Mouse (Mus musculus) liver, adult 2 months (tissue): ENCODE results near the gene Sema3g. TPM values are rescaled to one million over a fixed set of nuclear protein-coding genes. Genes with fewer than 3 reads are reported as not detected.

Source experiments
- DNase-seq: peaks from one replicate; pipeline ENCODE4 v3.0.0-alpha.2; 2011; ENCODE audit warnings: low read depth, low spot score; ENCODE audit errors: extremely low read depth
- H3K27ac ChIP-seq: fragments of 200-500 bp; replicated peaks from 2 replicates; pipeline ENCODE4 v1.5.1; 2012; ENCODE audit warnings: low read depth, mild to moderate bottlenecking, control low read depth, inconsistent platforms, low read length; ENCODE audit not compliant: insufficient read depth
- H3K27me3 ChIP-seq: fragments of 200-500 bp; 2 replicates; pipeline ENCODE4 v1.6.1; 2012; ENCODE audit warnings: mild to moderate bottlenecking, moderate library complexity, low read length, inconsistent platforms; ENCODE audit not compliant: control insufficient read depth, insufficient read depth
- H3K36me3 ChIP-seq: fragments of 200-500 bp; 2 replicates; pipeline ENCODE4 v1.6.1; 2012; ENCODE audit warnings: low read length, inconsistent platforms; ENCODE audit not compliant: control insufficient read depth, insufficient read depth
- H3K4me1 ChIP-seq: fragments of 200-500 bp; 2 replicates; pipeline ENCODE4 v1.6.1; 2011; ENCODE audit warnings: low read length; ENCODE audit not compliant: control insufficient read depth, insufficient read depth
- H3K4me3 ChIP-seq: fragments of 200-500 bp; 2 replicates; pipeline ENCODE4 v1.5.1; 2011; ENCODE audit warnings: low read depth, mild to moderate bottlenecking, control low read depth, low read length, moderate library complexity; ENCODE audit not compliant: insufficient read depth
- H3K79me2 ChIP-seq: fragments of 200-500 bp; 2 replicates; pipeline ENCODE4 v1.6.1; 2012; ENCODE audit warnings: inconsistent platforms, mild to moderate bottlenecking, low read length, moderate library complexity; ENCODE audit not compliant: control insufficient read depth, insufficient read depth
- H3K9ac ChIP-seq: fragments of 200-500 bp; 2 replicates; pipeline ENCODE4 v1.6.1; 2012; ENCODE audit warnings: low read depth, mild to moderate bottlenecking, control low read depth, inconsistent platforms, low read length
- CTCF ChIP-seq: fragments of 200-500 bp; IDR thresholded peaks from 2 replicates; pipeline ENCODE4 v1.5.1; 2011; ENCODE audit warnings: low read depth, low read length, control low read depth
- POLR2A ChIP-seq: fragments of 200-500 bp; IDR thresholded peaks from 2 replicates; pipeline ENCODE4 v1.6.1; 2011; ENCODE audit warnings: low read length, control low read depth; ENCODE audit not compliant: insufficient read depth; ENCODE audit errors: extremely low read depth
- WGBS: fragments of 180-500 bp; shearing (Covaris S2); methylation state at CpG from one replicate; pipeline ENCODE4 v1.1.7; 2018; 5-methylcytosine and 5-hydroxymethylcytosine counted together
- polyA plus RNA-seq: library from polyadenylated mRNA; depleted of rRNA; stranded (reverse); fragments of >200 nt; gene quantifications from 2 replicates; pipeline ENCODE4 v1.2.3, GENCODE M21; 2012
- total RNA-seq: library from RNA; depleted of rRNA; stranded (reverse); fragments of >200 nt; gene quantifications from 2 replicates; pipeline ENCODE4 v1.2.3, GENCODE M21; 2014

The Sema3g gene
- total and polyA plus RNA-seq, 2 experiments, result under 0.01 to 0.05 TPM

- H3K9ac ChIP-seq, result no peak overlapping the region
- 82% methylated on average over 7 of the region's 7 CpGs for WGBS
- DNase-seq, result no peak
- no peaks in the 10 kb centered on the region for H3K4me1 ChIP-seq
- H3K27ac ChIP-seq, result no peak overlapping the region
- no peaks in the 10 kb centered on the region for H3K79me2 ChIP-seq
- H3K4me3 ChIP-seq, result no peak overlapping the region
- no peak for TF ChIP-seq CTCF
- no peak for TF ChIP-seq POLR2A
- no peaks in the 10 kb centered on the region for H3K27me3 ChIP-seq
- H3K36me3 ChIP-seq, result no peaks in the 10 kb centered on the region; the same call in 1 of the 2 replicates
Measured at GRCm38 (mm10) chr14:31237101-31237882, 19.6 kb downstream of the Sema3g start.

- no peaks in the 10 kb centered on the region for H3K27me3 ChIP-seq
- WGBS, result 81% methylated on average over 3 of the region's 3 CpGs
- no peak for TF ChIP-seq CTCF
- TF ChIP-seq POLR2A, result no peak
- H3K79me2 ChIP-seq, result no peaks in the 10 kb centered on the region
- DNase-seq, result no peak
- H3K9ac ChIP-seq, result no peak overlapping the region
- H3K4me3 ChIP-seq, result no peak overlapping the region
- H3K27ac ChIP-seq, result no peak overlapping the region
- peaks cover 4% of the 10 kb centered on the region; the same call in 1 of the 2 replicates for H3K36me3 ChIP-seq
- H3K4me1 ChIP-seq, result no peaks in the 10 kb centered on the region
Measured at GRCm38 (mm10) chr14:31240528-31240927, 22.9 kb downstream of the Sema3g start.

- no peak overlapping the region for H3K9ac ChIP-seq
- TF ChIP-seq CTCF, result no peak
- TF ChIP-seq POLR2A, result no peak
Measured at GRCm38 (mm10) chr14:31244777-31245176, 27.1 kb downstream of the Sema3g start.

GRCm38 (mm10) chr14:31245946-31246345 is 28.3 kb downstream of the Sema3g start:
- H3K4me3 ChIP-seq, result no peak overlapping the region
- no peaks in the 10 kb centered on the region for H3K79me2 ChIP-seq
- no peaks in the 10 kb centered on the region for H3K27me3 ChIP-seq
- WGBS, result 82% methylated on average over 1 of the region's 1 CpGs
- TF ChIP-seq POLR2A (no peak), CTCF (no peak)
- 0 out of 2 replicates have a peak, but pooled peaks cover 4% of the 10 kb centered on the region for H3K36me3 ChIP-seq
- no peaks in the 10 kb centered on the region; the same call in 1 of the 2 replicates for H3K4me1 ChIP-seq
- no peak overlapping the region for H3K27ac ChIP-seq
- no peak for DNase-seq
- H3K9ac ChIP-seq, result no peak overlapping the region

More at GRCm38 (mm10) chr14:31244777-31245176, 27.1 kb downstream of the Sema3g start:
- DNase-seq, result no peak
- Histone ChIP-seq H3K4me3 (no peak overlapping the region), H3K79me2 (no peaks in the 10 kb centered on the region), H3K27me3 (no peaks in the 10 kb centered on the region), H3K36me3 (peaks cover 4% of the 10 kb centered on the region; the same call in 1 of the 2 replicates), H3K27ac (no peak overlapping the region), H3K4me1 (no peaks in the 10 kb centered on the region)
- WGBS, result 62% methylated on average over 1 of the region's 1 CpGs

GRCm38 (mm10) chr14:31248396-31248795 is 30.7 kb downstream of the Sema3g start:
- Histone ChIP-seq H3K4me1 (peaks cover 3% of the 10 kb centered on the region; the same call in 1 of the 2 replicates), H3K79me2 (peaks cover 5% of the 10 kb centered on the region; the same call in 1 of the 2 replicates), H3K4me3 (no peak overlapping the region), H3K27ac (no peak overlapping the region), H3K36me3 (peaks cover 5% of the 10 kb centered on the region; the same call in 1 of the 2 replicates), H3K9ac (no peak overlapping the region), H3K27me3 (no peaks in the 10 kb centered on the region)
- WGBS, result 67% methylated on average over 6 of the region's 6 CpGs
- TF ChIP-seq CTCF (no peak), POLR2A (no peak)
- no peak for DNase-seq
